Mouse (Mus musculus): ENCODE measurements around the gene Lypd8.

- no peak for TF ChIP-seq CTCF (IDR thresholded peaks at IDR 0.05; ENCODE audit: borderline replicate concordance, insufficient read depth, low read length)
- no peak for TF ChIP-seq POLR2A (IDR thresholded peaks at IDR 0.05; ENCODE audit: low read depth, low read length)
Measured at GRCm38 (mm10) chr11:58377273-58377672, 1.6 kb upstream of the Lypd8 start.

Data from embryonic fibroblast, embryonic 13.5 days (primary cell).